Mouse (Mus musculus) B cell, adult 67 days (primary cell): ENCODE results near the gene Cradd. TPM values are rescaled to one million over a fixed set of nuclear protein-coding genes. Genes with fewer than 3 reads are reported as not detected.

ENCODE experiments used
- total RNA-seq, 2 experiments: library from RNA; stranded (reverse); gene quantifications; 4 replicates each; pipeline ENCODE4 v1.2.4; 2023

Cradd gene
- 10 to 100 TPM; 14.4 to 20.7 TPM for total RNA-seq

GRCm38 (mm10) chr10:95323393-95324277 lies at the start of gene Cradd:
TSS of gene Cradd (minus strand) at chr10:95324133.

Other genes with a start within 250 kb of the Cradd start
- 1 to 10 TPM; 3.3 to 3.5 TPM for gene Socs2, start 93.0 kb upstream of the Cradd start, total RNA-seq
- gene Mrpl42, start 177.8 kb upstream of the Cradd start, total RNA-seq = 10 to 100 TPM; 37.8 to 40.9 TPM
- gene Ube2n, start 191.0 kb upstream of the Cradd start, total RNA-seq = 10 to 100 TPM; 84.6 to 99.2 TPM
- 10 to 100 TPM; 15.8 to 20.3 TPM for gene Nudt4, start 240.0 kb upstream of the Cradd start, total RNA-seq